Mouse (Mus musculus): ENCODE measurements at regions not wholly inside any gene's neighbourhood (a gene's known extent, or its start where the extent isn't known, plus 50 kb on each side); places are given as distances from the start of the nearest gene placed in this dataset.

- no peak for DNase-seq
Measured at GRCm38 (mm10) chr10:126727840-126728239, 173.3 kb downstream of the Atp23 start.

GRCm38 (mm10) chr10:126717961-126718360 is 183.2 kb downstream of the Atp23 start:
- no peak for DNase-seq

GRCm38 (mm10) chr10:126711758-126712157 is 189.4 kb downstream of the Atp23 start:
- no peak for DNase-seq

- no peak for DNase-seq
Measured at GRCm38 (mm10) chr10:126709219-126709917, 191.8 kb downstream of the Atp23 start.

GRCm38 (mm10) chr10:126708730-126709129 is 192.4 kb downstream of the Atp23 start:
- no peak for DNase-seq

- no peak for DNase-seq
Measured at GRCm38 (mm10) chr10:126708215-126708614, 192.9 kb downstream of the Atp23 start.

- no peak for DNase-seq
Measured at GRCm38 (mm10) chr10:126697086-126697485, 204.1 kb downstream of the Atp23 start.

- no peak for DNase-seq
Measured at GRCm38 (mm10) chr10:126690914-126691673, 210.1 kb downstream of the Atp23 start.

GRCm38 (mm10) chr10:126680275-126681184 is 220.6 kb downstream of the Atp23 start:
- DNase-seq, result no peak

GRCm38 (mm10) chr10:126679224-126680120 is 221.7 kb downstream of the Atp23 start:
- DNase-seq, result no peak

- no peak for DNase-seq
Measured at GRCm38 (mm10) chr10:126673437-126673836, 227.7 kb downstream of the Atp23 start.

GRCm38 (mm10) chr10:126664408-126665083 is 236.6 kb downstream of the Atp23 start:
- no peak for DNase-seq

GRCm38 (mm10) chr10:126663461-126664013 is 237.6 kb downstream of the Atp23 start:
- DNase-seq, result no peak

- DNase-seq, result no peak
Measured at GRCm38 (mm10) chr10:126662765-126663164, 238.4 kb downstream of the Atp23 start.

GRCm38 (mm10) chr10:126661095-126661615 is 240.0 kb downstream of the Atp23 start:
- DNase-seq, result no peak

- no peak for DNase-seq
Measured at GRCm38 (mm10) chr10:126660024-126660423, 241.1 kb downstream of the Atp23 start.

GRCm38 (mm10) chr10:126652693-126653092 is 248.5 kb downstream of the Atp23 start:
- DNase-seq, result no peak

GRCm38 (mm10) chr10:126646587-126646986 is 254.6 kb downstream of the Atp23 start:
- no peak for DNase-seq

GRCm38 (mm10) chr10:126641792-126642289 is 259.3 kb downstream of the Atp23 start:
- no peak for DNase-seq

- DNase-seq, result no peak
Measured at GRCm38 (mm10) chr10:126634731-126635130, 266.4 kb downstream of the Atp23 start.

GRCm38 (mm10) chr10:126628057-126628456 is 273.1 kb downstream of the Atp23 start:
- no peak for DNase-seq
